ENCODE assay signal across 20 mouse cellular contexts in the genomic region with DNA sequence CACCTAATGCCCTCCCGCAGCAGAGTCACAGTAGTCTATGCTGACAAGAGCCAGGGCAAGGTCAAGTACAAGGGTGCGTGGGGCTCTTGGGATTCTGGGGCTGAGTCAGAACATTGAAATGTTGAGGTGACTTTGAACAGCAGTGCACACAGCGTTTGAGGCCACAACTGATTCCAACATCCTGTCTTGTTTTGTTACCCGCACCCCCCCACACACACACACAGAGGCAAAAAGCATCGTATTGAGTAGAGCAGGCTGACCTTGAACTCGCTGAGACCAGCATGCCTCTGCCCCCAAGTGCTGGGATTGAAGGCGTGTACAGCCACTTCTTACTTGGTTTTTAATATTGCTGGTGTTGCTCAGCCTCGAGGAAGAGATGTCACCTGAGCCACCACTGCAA. TPM values are rescaled to one million over a fixed set of nuclear protein-coding genes. Genes with fewer than 3 reads are reported as not detected.
"Had no signal": no experiment of that assay in that cellular context is flagged by ENCODE, and none has a peak within 500 bp of the region (broad histone marks: within the 10 kb centered on the region; RNA-seq: fewer than 3 reads in every experiment).

No protein-coding gene starts in this region.

- H3K4me3 ChIP-seq: layer of hippocampus, adult 2 months; limb, embryonic 12.5 days; midbrain, embryonic 10.5 days; midbrain, embryonic 15.5 days; neural tube, embryonic 13.5 days had no signal

- DNase-seq: kidney, postnatal 10 days; kidney, postnatal 4 days; lung, adult 2 months; retina, postnatal 1 day; right cerebral cortex, postnatal 25 days; thymus, adult 18-20 months; thymus, postnatal 25 days had no signal

- H3K36me3 ChIP-seq: limb, embryonic 12.5 days; midbrain, embryonic 10.5 days; midbrain, embryonic 15.5 days; neural tube, embryonic 13.5 days had no signal

- H3K27ac ChIP-seq: layer of hippocampus, adult 2 months; limb, embryonic 12.5 days; liver, embryonic 14.5 days; midbrain, embryonic 10.5 days; midbrain, embryonic 15.5 days; neural tube, embryonic 13.5 days had no signal

- H3K27me3 ChIP-seq: midbrain, embryonic 15.5 days; neural tube, embryonic 13.5 days had no signal

- H3K9me3 ChIP-seq: limb, embryonic 12.5 days; midbrain, embryonic 10.5 days; midbrain, embryonic 15.5 days; neural tube, embryonic 13.5 days had no signal

- H3K4me1 ChIP-seq: limb, embryonic 12.5 days; midbrain, embryonic 10.5 days; midbrain, embryonic 15.5 days; neural tube, embryonic 13.5 days had no signal

RNA-seq across cellular contexts. Expression of a gene that starts 12.8 kb away (rescaled TPM):
- total RNA-seq: layer of hippocampus, postnatal 10 days; liver, adult 2 months; megakaryocyte, adult 5-6 weeks had no signal
- polyA plus RNA-seq: kidney, embryonic 14.5 days; limb, embryonic 12.5 days; liver, adult 2 months; liver, embryonic 14.5 days; lung, adult 2 months; lung, postnatal 0 days; midbrain, embryonic 10.5 days; midbrain, embryonic 15.5 days; neural tube, embryonic 13.5 days; small intestine, adult 2 months; stomach, embryonic 16.5 days had no signal

RNA-seq across cellular contexts. Expression of a gene that starts 39.5 kb away (rescaled TPM):
- total RNA-seq: liver, adult 2 months; megakaryocyte, adult 5-6 weeks had no signal
- polyA plus RNA-seq: kidney, embryonic 14.5 days; limb, embryonic 12.5 days; lung, adult 2 months; lung, postnatal 0 days had no signal
